Mouse (Mus musculus): ENCODE data around the gene Trpm4. TPM values are rescaled to one million over a fixed set of nuclear protein-coding genes. Genes with fewer than 3 reads are reported as not detected.
A peak's percentile ranks its signal among the peaks of the same experiment; 100 is the strongest.
"Not testable (repeated sequence)": the region's sequence is repeated elsewhere in the genome, so short reads cannot be mapped to it uniquely, and the experiment has no call there.

Trpm4 gene
- total RNA-seq, 4 experiments from 2014 or later = 16.0 to 25.6 (median 19.4) TPM

- peak in 1 of 2 experiments; percentile 32 for DNase-seq (ENCODE audit: low spot score in 2 of 2)
These were observed 76.3 kb downstream of the Trpm4 start for GRCm38 (mm10) chr7:45257063-45257840.

- not testable (repeated sequence) for DNase-seq (ENCODE audit: low spot score in 2 of 2)
These were observed 77.8 kb downstream of the Trpm4 start for GRCm38 (mm10) chr7:45255822-45256221.

- no peak for DNase-seq (ENCODE audit: low spot score in 2 of 2)
These were observed 79.8 kb downstream of the Trpm4 start for GRCm38 (mm10) chr7:45253806-45254205.

Other genes starting within 250 kb of the Trpm4 start
- gene Rcn3, start 241.6 kb downstream of the Trpm4 start, total RNA-seq (2022) = 10 to 100 TPM in 3 of 4 experiments, 1 to 10 TPM in 1; 9.9 to 13.9 (median 10.6) TPM
- gene Fcgrt, start 229.9 kb downstream of the Trpm4 start, total RNA-seq (2022) = 10 to 100 TPM; 16.8 to 23.4 (median 20.1) TPM
- 100 to 1,000 TPM; 439 to 619 (median 513) TPM for gene Rps11, start 209.3 kb downstream of the Trpm4 start, total RNA-seq (2022)
- 1,000 to 10,000 TPM in 1 of 4 experiments, 100 to 1,000 TPM in 3; 731 to 1,022 (median 859) TPM for gene Rpl13a, start 205.0 kb downstream of the Trpm4 start, total RNA-seq (2022)
- gene Gm45713, start 197.5 kb downstream of the Trpm4 start, total RNA-seq (2022) = not detected
- 10 to 100 TPM; 10.0 to 12.0 (median 10.4) TPM for gene Flt3l, start 197.3 kb downstream of the Trpm4 start, total RNA-seq (2022)
- gene Pih1d1, start 179.5 kb downstream of the Trpm4 start, total RNA-seq (2022) = 10 to 100 TPM; 37.5 to 56.7 (median 46.3) TPM
- gene Aldh16a1, start 179.2 kb downstream of the Trpm4 start, total RNA-seq (2022) = 10 to 100 TPM; 16.9 to 18.6 (median 17.6) TPM
- 1,000 to 10,000 TPM; 1,166 to 1,245 (median 1,206) TPM for gene Slc17a7, start 169.8 kb downstream of the Trpm4 start, total RNA-seq (2022)
- gene Gfy, start 154.2 kb downstream of the Trpm4 start, total RNA-seq (2022) = under 1 TPM in 2 of 4 experiments, not detected in 2; 0.20 to 0.51 TPM
- gene Pth2, start 152.8 kb downstream of the Trpm4 start, total RNA-seq (2022) = not detected
- gene Ccdc155, start 128.9 kb downstream of the Trpm4 start, total RNA-seq (2022) = 1 to 10 TPM; 2.5 to 4.8 (median 3.6) TPM
- 1 to 10 TPM; 2.1 to 3.3 (median 2.6) TPM for gene Dkkl1, start 121.6 kb downstream of the Trpm4 start, total RNA-seq (2022)
- gene Tead2, start 118.0 kb downstream of the Trpm4 start, total RNA-seq (2022) = 1 to 10 TPM; 2.2 to 5.4 (median 3.7) TPM
- 10 to 100 TPM in 2 of 4 experiments, 1 to 10 TPM in 2; 6.3 to 34.1 (median 18.1) TPM for gene Cd37, start 94.7 kb downstream of the Trpm4 start, total RNA-seq (2022)
- 1 to 10 TPM; 1.9 to 3.4 (median 2.6) TPM for gene Slc6a16, start 92.7 kb downstream of the Trpm4 start, total RNA-seq (2022)
- gene Slc6a21, start 56.3 kb downstream of the Trpm4 start, total RNA-seq (2022) = not detected
- under 1 TPM in 2 of 4 experiments, not detected in 2; 0.21 to 0.39 TPM for gene Hrc, start 1.5 kb upstream of the Trpm4 start, total RNA-seq (2022)
- 100 to 1,000 TPM; 123 to 143 (median 133) TPM for gene Ppfia3, start 33.2 kb upstream of the Trpm4 start, total RNA-seq (2022)
- 100 to 1,000 TPM; 131 to 156 (median 140) TPM for gene Lin7b, start 36.8 kb upstream of the Trpm4 start, total RNA-seq (2022)
- 100 to 1,000 TPM; 387 to 503 (median 439) TPM for gene Snrnp70, start 62.0 kb upstream of the Trpm4 start, total RNA-seq (2022)
- gene Kcna7, start 71.9 kb upstream of the Trpm4 start, total RNA-seq (2022) = under 1 TPM in 1 of 4 experiments, not detected in 3; 0.14 TPM
- under 1 TPM in 3 of 4 experiments, not detected in 1; 0.31 to 0.39 (median 0.31) TPM for gene Ntf5, start 79.9 kb upstream of the Trpm4 start, total RNA-seq (2022)
- under 1 TPM in 1 of 4 experiments, not detected in 3; 0.52 TPM for gene Lhb, start 87.0 kb upstream of the Trpm4 start, total RNA-seq (2022)
- 10 to 100 TPM; 16.0 to 23.3 (median 20.2) TPM for gene Gys1, start 101.1 kb upstream of the Trpm4 start, total RNA-seq (2022)
- gene Ruvbl2, start 104.3 kb upstream of the Trpm4 start, total RNA-seq (2022) = 10 to 100 TPM; 31.7 to 38.7 (median 35.4) TPM
- gene Ftl1, start 126.1 kb upstream of the Trpm4 start, total RNA-seq (2022) = 100 to 1,000 TPM; 176 to 331 (median 227) TPM
- 10 to 100 TPM; 70.0 to 78.6 (median 73.2) TPM for gene Bax, start 133.1 kb upstream of the Trpm4 start, total RNA-seq (2022)
- not detected for gene Tulp2, start 148.1 kb upstream of the Trpm4 start, total RNA-seq (2022)
- gene Gm45808, start 153.0 kb upstream of the Trpm4 start, total RNA-seq (2022) = 1 to 10 TPM in 1 of 4 experiments, not detected in 3; 2.0 TPM
- 1 to 10 TPM; 5.6 to 6.3 (median 6.2) TPM for gene Dhdh, start 155.0 kb upstream of the Trpm4 start, total RNA-seq (2022)
- 100 to 1,000 TPM; 101 to 135 (median 117) TPM for gene Nucb1, start 176.6 kb upstream of the Trpm4 start, total RNA-seq (2022)
- 10 to 100 TPM; 15.2 to 24.6 (median 19.0) TPM for gene Ppp1r15a, start 192.5 kb upstream of the Trpm4 start, total RNA-seq (2022)
- 1 to 10 TPM in 3 of 4 experiments, under 1 TPM in 1; 0.80 to 1.9 (median 1.5) TPM for gene Plekha4, start 192.6 kb upstream of the Trpm4 start, total RNA-seq (2022)
- not detected for gene Hsd17b14, start 221.1 kb upstream of the Trpm4 start, total RNA-seq (2022)
- gene Bcat2, start 236.4 kb upstream of the Trpm4 start, total RNA-seq (2022) = 10 to 100 TPM; 23.2 to 33.0 (median 29.9) TPM